Mouse (Mus musculus) testis, adult 2 months (tissue): ENCODE measurements around the gene Tbc1d2.

Experiments used
- CTCF ChIP-seq: fragments of 200-500 bp; IDR thresholded peaks from 2 replicates; pipeline ENCODE4 v1.5.1; 2012; ENCODE audit warnings: low read depth, mild to moderate bottlenecking, inconsistent platforms, low read length, moderate library complexity; ENCODE audit not compliant: control insufficient read depth, insufficient read depth, insufficient replicate concordance
- POLR2A ChIP-seq: fragments of 200-500 bp; IDR thresholded peaks from 2 replicates; pipeline ENCODE4 v1.6.1; 2012; ENCODE audit warnings: low read depth, mild to moderate bottlenecking, inconsistent platforms, low read length, moderate library complexity; ENCODE audit not compliant: control insufficient read depth

- TF ChIP-seq CTCF: no peak
- no peak for TF ChIP-seq POLR2A
These were observed 15.4 kb upstream of the Tbc1d2 start for GRCm38 (mm10) chr4:46665371-46665774.
